Mouse (Mus musculus) adrenal gland, adult 2 months (tissue): ENCODE measurements around the gene Lcorl. TPM values are rescaled to one million over a fixed set of nuclear protein-coding genes. Genes with fewer than 3 reads are reported as not detected.
"Not testable (repeated sequence)": the region's sequence is repeated elsewhere in the genome, so short reads cannot be mapped to it uniquely, and the experiment has no call there.

ENCODE experiments used
- DNase-seq: peaks from one replicate; pipeline ENCODE4 v3.0.0; 2021
- polyA plus RNA-seq: library from polyadenylated mRNA; depleted of rRNA; stranded (reverse); fragments of >200 nt; gene quantifications from 2 replicates; pipeline ENCODE4 v1.2.3, GENCODE M21; 2012; rRNA removed
- total RNA-seq, 2 experiments: library from RNA; stranded (reverse); gene quantifications; 2 replicates each; pipeline ENCODE4 v1.2.3; 2021

Gene Lcorl
- total and polyA plus RNA-seq, 3 experiments, result 2.6 to 20.0 (median 18.8) TPM

GRCm38 (mm10) chr5:45706811-45707210 lies 150.6 kb downstream of the Lcorl start:
- no peak for DNase-seq

DNA sequence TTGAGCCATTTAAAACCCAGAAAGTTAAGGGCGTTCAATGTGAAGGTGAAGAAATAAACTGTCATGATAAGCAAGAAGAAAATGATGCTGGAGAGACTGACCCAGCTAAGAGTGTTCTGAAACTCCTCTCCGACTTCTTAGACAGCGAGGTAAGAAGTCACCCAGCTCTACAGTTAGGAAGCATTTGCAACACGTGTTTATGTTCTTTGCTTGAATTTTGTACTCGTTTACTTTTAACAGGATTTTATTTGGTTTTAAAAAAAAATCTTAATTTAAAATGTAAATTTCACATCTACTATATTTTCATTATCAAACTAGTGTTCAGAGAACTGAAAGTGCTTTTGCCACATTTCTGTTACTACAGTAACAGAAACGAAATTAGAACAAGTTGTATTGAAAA lies 165.7 kb downstream of the Lcorl start:
- DNase-seq, result no peak

GRCm38 (mm10) chr5:45690802-45691201 lies 166.6 kb downstream of the Lcorl start:
- no peak for DNase-seq

DNA sequence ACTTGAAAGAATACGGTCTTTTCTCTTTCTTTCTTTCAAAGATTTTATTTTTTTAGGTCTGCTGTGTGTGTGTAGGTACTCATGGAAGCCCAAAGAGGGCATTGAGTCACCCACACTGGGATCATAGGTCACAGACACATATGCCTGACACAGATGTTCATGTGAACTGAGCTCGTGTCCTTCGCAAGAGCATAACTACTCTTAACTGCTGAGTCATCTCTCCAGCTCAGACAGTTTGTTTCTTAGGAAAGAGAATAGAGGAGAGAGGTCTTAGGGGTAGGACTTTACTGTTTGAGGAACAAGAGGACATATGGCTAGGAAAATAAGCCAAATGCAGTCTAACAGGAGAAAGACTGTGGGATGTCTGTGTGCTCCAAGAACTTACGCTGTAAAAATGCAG lies 168.3 kb downstream of the Lcorl start:
- DNase-seq, result no peak

DNA sequence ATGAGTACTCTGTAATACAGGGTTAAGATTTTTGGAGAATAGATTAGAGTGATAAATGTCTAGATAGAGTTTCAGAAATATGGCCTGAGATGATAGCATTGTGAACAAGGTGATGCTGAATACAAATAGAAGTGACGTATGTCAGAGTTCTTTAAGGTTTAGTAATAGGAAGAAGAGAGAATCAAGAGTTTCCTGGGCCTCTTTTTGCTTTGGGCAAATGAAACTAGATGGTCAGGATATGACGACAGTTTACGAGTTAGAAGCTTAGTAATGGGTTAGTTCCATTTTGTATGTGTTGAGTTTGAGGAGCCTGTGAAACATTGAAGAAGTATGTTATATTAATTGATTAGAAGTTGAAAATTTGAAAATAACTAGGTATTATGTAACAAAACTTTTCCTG lies 171.2 kb downstream of the Lcorl start:
- DNase-seq, result no peak

GRCm38 (mm10) chr5:45685243-45685642 lies 172.2 kb downstream of the Lcorl start:
- DNase-seq, result no peak

GRCm38 (mm10) chr5:45683388-45683787 lies 174.0 kb downstream of the Lcorl start:
- no peak for DNase-seq

DNA sequence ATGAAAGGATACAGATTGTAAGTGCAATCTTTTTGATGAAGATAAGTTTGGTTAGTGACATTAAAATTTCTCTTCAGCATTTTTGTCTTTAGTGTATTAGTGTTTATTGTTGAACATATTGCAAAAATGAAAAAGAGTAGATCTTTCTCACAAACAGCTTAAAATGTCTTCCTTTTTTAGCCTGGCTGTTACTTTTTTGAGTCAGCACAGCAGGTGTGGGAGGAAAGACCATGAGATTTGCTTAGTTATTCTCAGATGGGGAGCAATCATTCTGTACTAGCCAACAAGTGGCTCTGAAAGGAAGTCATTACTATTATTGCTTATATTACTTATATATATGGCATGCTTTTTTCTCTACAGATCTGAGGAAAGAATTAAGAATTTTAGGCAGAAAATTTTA lies 177.5 kb downstream of the Lcorl start:
- no peak for DNase-seq

DNA sequence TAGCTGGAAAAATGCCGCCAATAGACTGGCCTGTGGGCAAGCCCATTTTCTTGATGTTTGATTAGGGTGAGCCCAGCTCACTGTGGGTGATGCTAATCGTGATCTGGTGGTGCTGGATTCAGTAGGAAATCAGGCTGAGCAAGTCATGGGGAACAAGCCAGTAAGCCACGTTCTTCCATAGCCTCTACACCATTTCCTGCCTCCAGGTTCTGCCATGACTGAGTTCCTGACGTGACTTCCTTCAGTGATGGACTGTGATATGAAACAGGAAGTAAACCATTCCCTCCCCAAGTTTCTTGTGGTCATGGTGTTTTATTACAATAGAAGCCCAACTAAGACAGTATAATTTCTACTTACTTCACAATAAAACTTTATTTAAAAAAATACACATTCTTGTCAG lies 179.8 kb downstream of the Lcorl start:
- no peak for DNase-seq

DNA sequence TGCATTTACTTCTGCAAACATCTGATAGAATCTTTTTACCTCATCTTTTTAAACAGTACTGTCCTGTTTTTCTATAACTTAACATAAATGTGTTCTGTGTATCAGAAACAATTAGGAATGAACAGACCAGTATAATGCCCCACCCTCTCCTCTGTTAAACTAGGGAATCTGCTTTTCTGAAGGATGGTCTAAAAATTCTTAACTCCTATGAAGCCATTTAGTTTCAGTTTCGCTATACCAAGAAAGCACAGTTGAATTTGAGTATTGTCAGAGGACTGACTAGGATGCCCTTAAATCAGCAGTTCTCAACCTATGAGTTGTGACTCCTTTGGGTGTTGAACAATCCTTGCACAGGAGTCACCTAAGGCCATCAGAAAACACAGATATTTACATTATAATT lies 182.4 kb downstream of the Lcorl start:
- no peak for DNase-seq

DNA sequence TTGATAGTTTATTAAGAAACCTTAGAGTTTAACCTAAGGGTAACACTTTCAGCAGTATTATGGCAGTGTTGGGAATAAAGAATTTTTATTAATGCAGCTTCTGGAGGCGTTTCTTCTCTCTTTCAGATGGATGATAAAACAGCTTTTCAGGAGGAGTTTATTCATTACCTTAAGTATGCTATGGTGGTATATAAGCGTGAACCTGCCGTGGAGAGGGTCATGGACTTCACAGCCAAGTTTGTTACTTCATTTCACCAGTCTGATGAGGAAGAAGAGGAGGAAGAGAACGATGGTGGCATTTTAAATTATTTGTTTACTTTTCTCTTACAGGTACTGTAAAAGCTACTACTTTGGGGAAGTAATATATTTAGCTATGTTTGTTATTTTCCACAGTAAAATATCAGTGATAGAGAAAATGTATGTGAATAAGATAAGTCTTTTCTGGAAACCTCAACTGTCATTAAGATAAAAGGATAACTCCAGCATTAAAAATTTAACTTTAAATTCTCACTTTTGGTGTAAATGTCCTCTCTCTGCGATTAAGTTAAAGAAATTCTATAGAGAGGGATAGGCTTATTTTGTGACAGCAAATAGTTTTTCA lies 186.4 kb downstream of the Lcorl start:
- DNase-seq, result no peak

GRCm38 (mm10) chr5:45670280-45670670 lies 187.1 kb downstream of the Lcorl start:
- DNase-seq, result no peak

- DNase-seq, result peak; percentile 99
These were observed 187.7 kb downstream of the Lcorl start, which contains the start of gene Ncapg for GRCm38 (mm10) chr5:45669598-45670279. Ncapg (plus strand) TSS chr5:45669919.

GRCm38 (mm10) chr5:45669234-45669597 lies 188.2 kb downstream of the Lcorl start:
- DNase-seq, result no peak

GRCm38 (mm10) chr5:45668831-45669230 lies 188.6 kb downstream of the Lcorl start:
- peak; percentile 2 for DNase-seq

DNA sequence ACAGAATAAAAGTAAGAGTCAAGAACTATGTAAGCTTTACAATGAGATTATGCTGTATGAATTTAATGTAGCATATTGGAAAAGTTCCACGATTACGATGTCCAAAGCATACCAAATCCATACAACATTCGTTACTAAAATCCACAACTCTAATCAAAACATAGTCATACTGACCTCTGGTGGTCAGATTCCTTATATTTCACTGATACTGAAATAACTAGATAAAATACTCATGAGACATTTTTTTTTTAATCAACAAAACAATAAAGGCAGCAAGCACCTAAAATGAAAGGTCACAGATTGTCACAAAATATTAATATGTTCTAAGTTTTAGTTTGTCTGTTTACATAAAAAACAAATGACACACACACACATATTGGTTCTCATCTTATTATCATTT lies 189.1 kb downstream of the Lcorl start:
- no peak for DNase-seq

DNA sequence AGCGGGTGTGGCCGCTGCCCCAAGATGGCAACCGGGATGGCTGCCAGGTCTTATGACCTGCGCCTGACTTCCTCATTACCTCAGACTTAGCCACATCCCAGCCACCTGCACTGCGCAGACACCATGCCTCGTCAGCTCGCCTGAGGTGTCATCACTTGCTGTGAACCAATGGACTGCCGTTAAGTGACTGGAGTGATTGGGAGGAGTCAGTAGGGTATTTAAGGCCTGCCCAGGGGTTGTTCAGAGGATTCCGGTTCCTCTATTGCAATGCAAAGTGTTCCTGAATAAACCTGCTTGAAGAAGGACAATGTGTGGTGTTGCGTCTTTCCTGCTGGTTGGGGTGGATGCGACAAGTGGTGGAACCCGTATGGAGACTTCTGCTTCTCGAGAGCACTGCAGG lies 199.0 kb downstream of the Lcorl start:
- not testable (repeated sequence) for DNase-seq

DNA sequence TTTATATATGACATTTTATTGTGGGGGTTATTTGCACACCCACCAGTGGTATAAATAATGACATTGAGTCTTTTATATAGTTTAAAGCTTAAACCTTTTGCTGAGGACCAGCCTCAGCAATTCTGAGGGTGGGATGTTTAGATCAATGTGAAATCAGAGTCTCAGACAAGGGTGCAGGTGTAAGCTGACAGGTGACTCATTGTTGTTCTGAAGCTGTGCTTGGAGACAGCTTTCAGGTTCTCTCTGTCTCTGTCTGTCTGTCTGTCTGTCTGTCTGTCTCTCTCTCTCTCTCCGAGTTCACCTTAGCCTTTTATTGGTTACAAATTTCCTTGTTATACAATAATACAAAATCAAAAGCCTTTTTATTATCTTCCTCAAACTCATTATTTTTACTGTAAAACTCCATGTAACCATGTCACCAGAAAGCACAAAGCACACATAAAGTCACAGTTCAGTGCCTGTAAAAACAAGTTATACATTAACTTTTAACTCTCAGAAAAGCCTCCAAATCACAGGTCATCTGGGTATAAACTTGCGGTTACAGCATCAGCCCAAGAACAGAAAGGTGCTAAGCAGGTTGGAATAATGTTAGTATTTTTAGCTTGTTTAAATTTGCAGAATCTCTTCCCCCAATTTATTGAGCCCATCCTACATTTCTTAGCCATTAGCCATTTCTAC lies 206.2 kb downstream of the Lcorl start:
- DNase-seq, result no peak

Other genes with a start within 250 kb of the Lcorl start
- under 1 TPM; 0.17 to 0.41 TPM for gene Fam184b, start 218.0 kb downstream of the Lcorl start, total RNA-seq
- not detected in 2 replicates for gene Fam184b, start 218.0 kb downstream of the Lcorl start, polyA plus RNA-seq
- under 1 TPM; 0.73 to 0.98 TPM for gene Ncapg, start 187.7 kb downstream of the Lcorl start, total RNA-seq
- 0.09 and 0.10 TPM in 2 replicates for gene Ncapg, start 187.7 kb downstream of the Lcorl start, polyA plus RNA-seq